Mouse (Mus musculus) heart, postnatal 0 days (tissue): ENCODE data around the gene Bag1. TPM values are rescaled to one million over a fixed set of nuclear protein-coding genes. Genes with fewer than 3 reads are reported as not detected.

ENCODE experiments used
- ATAC-seq: fragments of 200-750 bp; cut with Nextera tagmentation; 2 replicates; pipeline ENCODE4 v1.8.0; 2017; ENCODE audit warnings: low read depth, moderate number of reproducible peaks, moderate library complexity; ENCODE audit not compliant: insufficient read depth
- DNase-seq: peaks from one replicate; pipeline ENCODE4 v3.0.0-alpha.2; 2016; ENCODE audit warnings: low spot score
- H3K27ac ChIP-seq: fragments of 300-500 bp; sonication (generic); 2 replicates; pipeline ENCODE4 v1.5.1; 2014; ENCODE audit warnings: low read depth, mild to moderate bottlenecking
- H3K27me3 ChIP-seq: fragments of 300-500 bp; sonication (generic); 2 replicates; pipeline ENCODE4 v1.6.1; 2014; ENCODE audit warnings: low read length, mixed read lengths; ENCODE audit not compliant: control insufficient read depth, insufficient read depth
- H3K36me3 ChIP-seq: fragments of 300-500 bp; sonication (generic); replicated peaks from 2 replicates; pipeline ENCODE4 v1.6.1; 2014; ENCODE audit warnings: low read length, mixed read lengths; ENCODE audit not compliant: control insufficient read depth, insufficient read depth
- H3K4me1 ChIP-seq: fragments of 300-500 bp; sonication (generic); 2 replicates; pipeline ENCODE4 v1.6.1; 2014; ENCODE audit warnings: antibody characterized with exemption; ENCODE audit not compliant: control insufficient read depth, insufficient read depth
- H3K4me2 ChIP-seq: fragments of 300-500 bp; sonication (generic); 2 replicates; pipeline ENCODE4 v1.6.1; 2014; ENCODE audit warnings: low read depth, mild to moderate bottlenecking, low read length, moderate library complexity
- H3K4me3 ChIP-seq: fragments of 300-500 bp; sonication (generic); 2 replicates; pipeline ENCODE4 v1.5.1; 2014; ENCODE audit warnings: low read depth, low read length
- H3K9ac ChIP-seq: fragments of 300-500 bp; sonication (generic); replicated peaks from 2 replicates; pipeline ENCODE4 v1.6.1; 2014; ENCODE audit warnings: low read depth, low read length, mixed read lengths
- H3K9me3 ChIP-seq: fragments of 300-500 bp; sonication (generic); replicated peaks from 2 replicates; pipeline ENCODE4 v1.6.1; 2016; ENCODE audit warnings: low read length; ENCODE audit not compliant: control insufficient read depth
- CTCF ChIP-seq: IDR thresholded peaks from 2 replicates; pipeline ENCODE4 v1.5.1; 2016; ENCODE audit warnings: antibody characterized with exemption, control low read depth, low read depth
- EP300 ChIP-seq: IDR thresholded peaks from 2 replicates; pipeline ENCODE4 v1.6.1; 2016; ENCODE audit warnings: antibody characterized with exemption, low read depth
- WGBS: fragments of 180-500 bp; shearing (Covaris S2); extraction: QIAGEN DNeasy Blood & Tissue Kit; methylation state at CpG from one replicate; pipeline ENCODE4 v1.1.7; 2014; 5-methylcytosine and 5-hydroxymethylcytosine counted together
- microRNA-seq: library from miRNA; unstranded; fragments of <30 nt; microRNA quantifications from one replicate; pipeline ENCODE4, GENCODE M21; 2016
- polyA plus RNA-seq: library from polyadenylated mRNA; unstranded; fragments of >200 nt; fragmentation: Nextera tagmentation; extraction: Ambion mirVana; gene quantifications from 2 replicates; pipeline ENCODE4 v1.2.1, GENCODE M21; 2015
- total RNA-seq: library from RNA; depleted of rRNA; stranded (reverse); fragments of >200 nt; gene quantifications from 2 replicates; pipeline ENCODE4 v1.2.3, GENCODE M21; 2014; ENCODE audit warnings: low replicate concordance; rRNA removed

The Bag1 gene
- total and polyA plus RNA-seq, 2 experiments from 2014 or later: 77.3 to 213 TPM

DNA sequence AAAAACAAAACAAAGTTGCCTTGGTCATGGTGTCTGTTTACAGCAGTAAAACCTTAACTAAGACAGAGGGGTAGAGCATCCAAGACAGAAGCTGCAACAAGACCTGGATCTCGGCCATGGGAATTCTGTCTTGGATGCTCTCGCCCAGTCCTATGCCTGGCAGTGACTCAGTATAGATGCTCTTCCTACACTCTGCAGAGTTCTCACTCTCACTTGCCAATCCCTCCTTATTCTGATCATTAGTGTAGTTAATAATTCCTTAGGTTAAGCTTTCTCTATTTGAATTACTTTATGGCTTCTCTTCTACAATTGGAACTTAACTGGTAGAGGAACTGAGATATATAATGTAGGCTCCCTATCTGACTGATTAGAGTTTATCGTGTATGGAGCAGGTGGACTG, 53.0 kb downstream of the Bag1 start:
- ATAC-seq (no peak), DNase-seq (no peak)
- Histone ChIP-seq H3K9me3 (0 out of 2 replicates have a peak, but pooled peaks cover 5% of the 10 kb centered on the region), H3K36me3 (no peaks in the 10 kb centered on the region), H3K27me3 (no peaks in the 10 kb centered on the region), H3K4me1 (no peaks in the 10 kb centered on the region), H3K9ac (no peak overlapping the region), H3K4me2 (no peak overlapping the region), H3K27ac (no peak overlapping the region), H3K4me3 (no peak overlapping the region)
- no peak for TF ChIP-seq EP300
- TF ChIP-seq CTCF: no peak
- WGBS: 83% methylated on average over 3 of the region's 3 CpGs

DNA sequence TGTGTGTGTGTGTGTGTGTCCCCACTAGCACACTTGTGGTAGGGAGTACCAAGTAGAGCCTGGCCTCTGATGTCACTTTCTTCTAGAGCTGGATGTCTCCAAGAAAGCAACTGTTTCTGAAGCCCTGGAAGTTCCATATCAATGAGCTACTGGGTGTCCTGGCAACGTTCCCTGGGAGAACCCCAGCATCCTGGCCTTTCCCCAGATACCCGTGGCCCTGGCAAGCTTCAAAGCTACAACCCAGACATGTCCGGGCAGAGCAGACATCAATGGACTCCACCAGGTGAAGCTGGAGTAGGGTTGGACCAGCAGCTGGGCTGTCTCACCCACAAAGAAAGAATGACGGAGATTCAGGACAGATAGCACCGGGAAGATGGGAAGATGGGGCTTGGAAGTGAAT, 56.9 kb downstream of the Bag1 start:
- ATAC-seq: no peak
- DNase-seq: no peak
- 0 out of 2 replicates have a peak, but pooled peaks cover 5% of the 10 kb centered on the region for H3K9me3 ChIP-seq
- no peak overlapping the region for H3K9ac ChIP-seq
- no peaks in the 10 kb centered on the region for H3K4me1 ChIP-seq
- 61% methylated on average over 5 of the region's 5 CpGs for WGBS
- H3K27ac ChIP-seq: no peak overlapping the region
- no peak overlapping the region for H3K4me3 ChIP-seq
- no peak overlapping the region for H3K4me2 ChIP-seq
- TF ChIP-seq CTCF (no peak), EP300 (no peak)
- H3K36me3 ChIP-seq: no peaks in the 10 kb centered on the region
- H3K27me3 ChIP-seq: no peaks in the 10 kb centered on the region

DNA sequence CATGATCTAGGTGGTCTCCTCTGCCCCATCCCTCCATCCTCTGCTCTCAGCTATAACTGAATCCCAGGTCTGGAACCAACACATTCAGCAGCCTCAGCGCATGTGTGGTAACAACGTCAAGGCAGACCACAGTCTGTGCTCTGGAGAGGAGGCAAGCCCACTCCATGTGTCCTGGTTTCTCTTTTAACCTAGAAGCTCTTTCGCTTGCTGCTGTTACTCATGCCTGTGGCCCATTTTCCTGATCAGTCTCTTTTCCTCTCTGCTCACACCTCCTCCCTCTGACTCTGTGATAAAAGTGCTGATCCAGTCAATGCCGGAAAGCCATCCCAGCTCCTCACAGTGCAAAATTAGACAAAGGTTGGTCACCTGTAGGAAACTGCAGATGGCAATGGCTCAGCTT, 58.1 kb downstream of the Bag1 start:
- H3K36me3 ChIP-seq: no peaks in the 10 kb centered on the region
- DNase-seq (no peak), ATAC-seq (no peak)
- no peak overlapping the region for H3K4me2 ChIP-seq
- H3K4me1 ChIP-seq: no peaks in the 10 kb centered on the region
- no peaks in the 10 kb centered on the region for H3K27me3 ChIP-seq
- H3K27ac ChIP-seq: no peak overlapping the region
- H3K9me3 ChIP-seq: no peaks in the 10 kb centered on the region
- 83% methylated on average over 4 of the region's 4 CpGs for WGBS
- TF ChIP-seq EP300 (no peak), CTCF (no peak)
- H3K4me3 ChIP-seq: no peak overlapping the region
- no peak overlapping the region for H3K9ac ChIP-seq

DNA sequence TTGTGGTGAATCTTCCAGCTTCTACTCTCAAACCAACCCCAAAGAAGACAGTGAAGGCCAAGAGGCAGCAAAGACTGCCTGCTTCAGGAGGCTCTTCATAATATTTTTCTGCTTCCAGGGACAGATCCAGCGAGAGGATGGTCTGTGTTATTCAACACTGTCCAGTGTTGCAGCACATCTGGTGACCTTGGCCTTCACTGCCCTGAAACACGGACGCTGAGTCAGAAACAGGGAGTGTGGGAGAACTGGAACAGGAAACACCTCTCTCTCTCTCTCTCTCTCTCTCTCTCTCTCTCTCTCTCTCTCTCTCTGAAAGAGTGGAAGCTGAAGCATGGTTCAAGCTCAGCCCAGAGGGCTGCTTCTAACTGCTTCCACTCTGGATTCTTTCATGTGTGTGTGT, 58.8 kb downstream of the Bag1 start:
- Histone ChIP-seq H3K9ac (no peak overlapping the region), H3K9me3 (no peaks in the 10 kb centered on the region), H3K4me3 (no peak overlapping the region), H3K36me3 (no peaks in the 10 kb centered on the region), H3K4me2 (no peak overlapping the region), H3K4me1 (no peaks in the 10 kb centered on the region), H3K27ac (no peak overlapping the region), H3K27me3 (no peaks in the 10 kb centered on the region)
- TF ChIP-seq CTCF (no peak), EP300 (no peak)
- ATAC-seq (no peak), DNase-seq (no peak)
- 24% methylated on average over 3 of the region's 3 CpGs for WGBS

DNA sequence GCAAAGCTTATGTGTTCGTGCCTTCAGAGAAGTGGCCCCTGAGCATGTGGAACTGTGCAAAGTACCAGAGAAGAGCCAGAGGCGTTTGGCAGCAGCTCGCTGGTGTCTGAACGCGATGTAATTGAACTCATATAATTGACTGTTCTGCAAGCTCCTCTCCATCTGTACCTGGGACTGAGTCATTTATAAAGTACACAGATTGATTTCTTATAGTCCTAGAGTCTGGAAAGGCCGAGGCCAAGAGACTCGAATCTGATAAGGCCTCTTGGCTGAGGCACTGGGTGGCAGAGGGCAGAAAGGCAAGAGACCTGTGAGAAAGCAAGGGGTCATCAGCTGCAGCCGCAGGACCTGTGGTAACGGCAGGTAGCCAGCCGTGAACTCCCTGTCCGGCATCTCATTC, 59.3 kb downstream of the Bag1 start:
- no peak overlapping the region for H3K9ac ChIP-seq
- ATAC-seq: no peak
- no peaks in the 10 kb centered on the region for H3K4me1 ChIP-seq
- no peak overlapping the region for H3K4me3 ChIP-seq
- TF ChIP-seq EP300 (no peak), CTCF (no peak)
- H3K36me3 ChIP-seq: no peaks in the 10 kb centered on the region
- 78% methylated on average over 11 of the region's 11 CpGs for WGBS
- H3K9me3 ChIP-seq: no peaks in the 10 kb centered on the region
- no peak overlapping the region for H3K4me2 ChIP-seq
- H3K27me3 ChIP-seq: no peaks in the 10 kb centered on the region
- no peak overlapping the region for H3K27ac ChIP-seq
- no peak for DNase-seq

Small RNA genes within 50 kb of the gene (microRNA-seq; reads per million reads assigned to microRNA genes)
- 1.2 reads per million for gene Mir3094

Other genes starting within 250 kb of the Bag1 start
- gene Aptx, start 245.1 kb downstream of the Bag1 start, total RNA-seq: 4.5 and 18.9 TPM in 2 replicates
- gene Aptx, start 245.1 kb downstream of the Bag1 start, polyA plus RNA-seq: 28.1 and 29.9 TPM in 2 replicates
- gene Dnaja1, start 226.1 kb downstream of the Bag1 start, total RNA-seq: 20.9 and 27.7 TPM in 2 replicates
- gene Dnaja1, start 226.1 kb downstream of the Bag1 start, polyA plus RNA-seq: 200 and 206 TPM in 2 replicates
- 56.4 and 86.6 TPM in 2 replicates for gene Smu1, start 190.4 kb downstream of the Bag1 start, total RNA-seq
- 68.6 and 73.6 TPM in 2 replicates for gene Smu1, start 190.4 kb downstream of the Bag1 start, polyA plus RNA-seq
- gene B4galt1, start 94.3 kb downstream of the Bag1 start, total RNA-seq: 125 and 129 TPM in 2 replicates
- 49.6 and 50.3 TPM in 2 replicates for gene B4galt1, start 94.3 kb downstream of the Bag1 start, polyA plus RNA-seq
- 2.7 TPM in 1 of 2 replicates, not detected in the other for gene Spink4, start 28.2 kb downstream of the Bag1 start, total RNA-seq
- 7.7 and 7.8 TPM in 2 replicates for gene Spink4, start 28.2 kb downstream of the Bag1 start, polyA plus RNA-seq
- gene Chmp5, start 113 bp upstream of the Bag1 start, total RNA-seq: 17.7 and 26.8 TPM in 2 replicates
- gene Chmp5, start 113 bp upstream of the Bag1 start, polyA plus RNA-seq: 72.3 and 77.3 TPM in 2 replicates
- 32.5 and 40.0 TPM in 2 replicates for gene Nfx1, start 22.6 kb upstream of the Bag1 start, total RNA-seq
- gene Nfx1, start 22.6 kb upstream of the Bag1 start, polyA plus RNA-seq: 27.2 and 27.6 TPM in 2 replicates
- 8.9 and 20.6 TPM in 2 replicates for gene Aqp7, start 99.8 kb upstream of the Bag1 start, total RNA-seq
- gene Aqp7, start 99.8 kb upstream of the Bag1 start, polyA plus RNA-seq: 10.0 and 10.8 TPM in 2 replicates
- gene Aqp3, start 149.9 kb upstream of the Bag1 start, total RNA-seq: 0.54 and 6.3 TPM in 2 replicates
- gene Aqp3, start 149.9 kb upstream of the Bag1 start, polyA plus RNA-seq: 0.19 and 0.36 TPM in 2 replicates
- 15.0 and 39.8 TPM in 2 replicates for gene Nol6, start 176.2 kb upstream of the Bag1 start, total RNA-seq
- 6.6 and 7.3 TPM in 2 replicates for gene Nol6, start 176.2 kb upstream of the Bag1 start, polyA plus RNA-seq
- gene Ube2r2, start 187.4 kb upstream of the Bag1 start, total RNA-seq: 43.7 and 48.9 TPM in 2 replicates
- 60.9 and 69.7 TPM in 2 replicates for gene Ube2r2, start 187.4 kb upstream of the Bag1 start, polyA plus RNA-seq